Mouse (Mus musculus): ENCODE data around the gene Mvb12b. TPM values are rescaled to one million over a fixed set of nuclear protein-coding genes. Genes with fewer than 3 reads are reported as not detected.

Mvb12b gene
- polyA plus RNA-seq, 1 experiment from 2014 or later: 52.2 TPM

- WGBS: 92% methylated on average over 5 of the region's 5 CpGs
- Histone ChIP-seq H3K27ac (replicated peaks) (no peak overlapping the region), H3K9ac (replicated peaks) (no peak overlapping the region), H3K4me2 (no peak overlapping the region), H3K36me3 (peaks cover 16% of the 10 kb centered on the region; the same call in 1 of the 2 replicates), H3K4me1 (peaks cover 28% of the 10 kb centered on the region), H3K4me3 (replicated peaks) (no peak overlapping the region), H3K9me3 (replicated peaks) (no peaks in the 10 kb centered on the region), H3K27me3 (replicated peaks) (no peaks in the 10 kb centered on the region)
- no peak for ATAC-seq (ENCODE audit: low FRiP score)
These were observed 142.0 kb downstream of the Mvb12b start for GRCm38 (mm10) chr2:33745724-33746123.

DNA sequence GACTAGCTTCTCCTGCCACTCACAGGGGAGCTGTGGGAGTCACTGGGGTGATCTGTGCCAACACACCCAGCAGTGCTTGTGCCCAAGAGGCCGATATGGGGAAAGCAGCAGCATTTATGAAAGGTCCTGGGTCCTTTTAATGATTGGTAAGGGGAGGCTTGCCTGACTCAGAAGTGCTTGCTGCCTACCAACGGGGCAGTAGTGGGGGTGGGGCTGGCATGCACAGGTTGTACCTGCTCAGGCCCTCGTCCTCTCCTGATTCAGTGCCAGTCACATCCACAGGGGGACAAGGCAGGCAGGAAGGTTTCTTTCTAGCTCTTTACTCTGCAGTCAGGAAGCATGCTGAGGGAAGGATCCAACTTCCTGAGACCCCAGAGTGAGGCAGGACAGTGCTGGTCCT is 150.6 kb downstream of the Mvb12b start:
- no peak overlapping the region for H3K4me2 ChIP-seq
- H3K27ac ChIP-seq (replicated peaks): no peak overlapping the region
- no peaks in the 10 kb centered on the region for H3K9me3 ChIP-seq (replicated peaks)
- H3K36me3 ChIP-seq: peaks cover 15% of the 10 kb centered on the region
- H3K9ac ChIP-seq (replicated peaks): no peak overlapping the region
- no peak overlapping the region for H3K4me3 ChIP-seq (replicated peaks)
- WGBS: 65% methylated on average over 3 of the region's 3 CpGs
- H3K27me3 ChIP-seq (replicated peaks): no peaks in the 10 kb centered on the region
- no peak for ATAC-seq (ENCODE audit: low FRiP score)
- peaks cover 2% of the 10 kb centered on the region; the same call in 1 of the 2 replicates for H3K4me1 ChIP-seq

DNA sequence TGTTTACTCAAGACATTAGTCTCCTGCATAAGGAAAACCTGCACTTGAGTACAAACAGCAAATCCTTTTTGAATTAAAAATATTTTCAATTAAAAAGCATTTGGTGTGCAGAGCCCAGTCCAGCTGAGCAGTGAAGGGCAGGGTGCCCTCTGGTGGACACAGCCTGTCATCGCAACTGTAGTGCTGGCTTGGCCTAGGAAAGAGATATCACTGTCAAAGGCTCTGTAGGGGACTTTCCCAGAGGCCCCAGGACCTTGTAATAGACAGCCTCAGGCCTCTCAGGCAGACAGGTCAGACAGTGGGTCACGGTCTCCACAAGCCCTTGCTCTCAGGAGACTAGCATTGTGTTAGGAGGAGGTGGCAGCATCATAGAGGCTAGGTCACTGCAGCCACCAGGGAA is 151.0 kb downstream of the Mvb12b start:
- Histone ChIP-seq H3K27me3 (replicated peaks) (no peaks in the 10 kb centered on the region), H3K4me3 (replicated peaks) (no peak overlapping the region), H3K4me1 (peaks cover 2% of the 10 kb centered on the region; the same call in 1 of the 2 replicates), H3K9ac (replicated peaks) (no peak overlapping the region), H3K4me2 (no peak overlapping the region), H3K9me3 (replicated peaks) (no peaks in the 10 kb centered on the region), H3K36me3 (peaks cover 19% of the 10 kb centered on the region), H3K27ac (replicated peaks) (0 out of 2 replicates have a peak overlapping the region, but pooled peaks have one; percentile 43)
- ATAC-seq (ENCODE audit: low FRiP score): 0 out of 2 replicates have a peak, but pooled peaks have one; percentile 16
- WGBS: 7% methylated on average over 2 of the region's 2 CpGs

- H3K4me3 ChIP-seq (replicated peaks): no peak overlapping the region
- no peaks in the 10 kb centered on the region for H3K27me3 ChIP-seq (replicated peaks)
- peaks cover 32% of the 10 kb centered on the region for H3K36me3 ChIP-seq
- peaks cover 6% of the 10 kb centered on the region; the same call in 1 of the 2 replicates for H3K4me1 ChIP-seq
- H3K27ac ChIP-seq (replicated peaks): no peak overlapping the region
- WGBS: 34% methylated on average over 10 of the region's 10 CpGs
- ATAC-seq (ENCODE audit: low FRiP score): peak; percentile 35; the same call in 1 of the 2 replicates
- H3K4me2 ChIP-seq: no peak overlapping the region
- H3K9ac ChIP-seq (replicated peaks): no peak overlapping the region; the same call in 1 of the 2 replicates
- H3K9me3 ChIP-seq (replicated peaks): no peaks in the 10 kb centered on the region
These were observed 152.8 kb downstream of the Mvb12b start for GRCm38 (mm10) chr2:33734781-33735485.

DNA sequence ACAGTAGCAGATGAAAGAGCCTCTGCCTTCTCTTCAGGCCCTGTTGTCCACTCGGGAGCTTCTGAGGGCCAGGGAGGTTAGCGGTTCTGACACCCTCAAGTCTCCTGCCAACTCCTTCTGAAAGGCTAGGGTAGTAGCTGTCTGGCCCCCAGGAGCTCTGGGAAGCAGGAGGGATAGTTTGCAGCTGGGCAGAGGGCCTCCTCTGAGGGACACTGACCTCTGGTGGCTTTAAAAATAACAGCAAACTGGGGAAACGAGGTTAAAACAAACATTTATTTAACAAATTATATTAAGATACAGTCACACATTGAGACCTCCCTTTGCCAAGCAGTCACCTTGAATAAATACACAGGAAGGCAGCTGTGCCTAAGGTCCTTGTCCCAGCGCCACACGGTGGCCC is 158.0 kb downstream of the Mvb12b start:
- no peak for ATAC-seq (ENCODE audit: low FRiP score)
- Histone ChIP-seq H3K4me2 (no peak overlapping the region), H3K4me3 (replicated peaks) (no peak overlapping the region), H3K27me3 (replicated peaks) (no peaks in the 10 kb centered on the region), H3K9ac (replicated peaks) (no peak overlapping the region), H3K36me3 (peaks cover 36% of the 10 kb centered on the region), H3K4me1 (0 out of 2 replicates have a peak, but pooled peaks cover 6% of the 10 kb centered on the region), H3K9me3 (replicated peaks) (no peaks in the 10 kb centered on the region), H3K27ac (replicated peaks) (no peak overlapping the region)
- 46% methylated on average over 5 of the region's 5 CpGs for WGBS

DNA sequence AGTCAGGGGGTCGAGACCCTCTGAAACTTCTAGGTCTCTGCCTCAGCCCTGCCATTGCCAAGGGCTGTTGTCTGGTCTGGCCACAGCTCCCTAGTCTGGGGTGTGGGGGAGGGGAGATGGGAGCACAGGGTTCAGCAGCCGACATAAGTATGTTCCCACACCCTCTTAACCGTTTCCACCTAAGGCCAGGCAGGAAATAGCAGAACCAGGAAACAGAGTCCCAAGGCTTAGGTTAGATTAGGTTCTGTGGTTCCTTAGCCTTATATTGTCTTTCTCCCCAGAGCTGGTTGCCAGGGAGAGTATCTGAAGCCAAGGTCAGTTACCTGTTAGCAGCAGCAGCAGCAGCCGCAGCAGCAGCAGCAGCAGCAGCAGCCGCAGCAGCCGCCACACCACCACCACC is 160.5 kb downstream of the Mvb12b start:
- H3K36me3 ChIP-seq: peaks cover 24% of the 10 kb centered on the region
- ATAC-seq (ENCODE audit: low FRiP score): no peak
- H3K4me2 ChIP-seq: no peak overlapping the region
- H3K9ac ChIP-seq (replicated peaks): no peak overlapping the region
- H3K4me1 ChIP-seq: 0 out of 2 replicates have a peak, but pooled peaks cover 3% of the 10 kb centered on the region
- H3K27ac ChIP-seq (replicated peaks): no peak overlapping the region
- no peaks in the 10 kb centered on the region for H3K27me3 ChIP-seq (replicated peaks)
- WGBS: 77% methylated on average over 5 of the region's 6 CpGs
- no peaks in the 10 kb centered on the region for H3K9me3 ChIP-seq (replicated peaks)
- no peak overlapping the region for H3K4me3 ChIP-seq (replicated peaks)

DNA sequence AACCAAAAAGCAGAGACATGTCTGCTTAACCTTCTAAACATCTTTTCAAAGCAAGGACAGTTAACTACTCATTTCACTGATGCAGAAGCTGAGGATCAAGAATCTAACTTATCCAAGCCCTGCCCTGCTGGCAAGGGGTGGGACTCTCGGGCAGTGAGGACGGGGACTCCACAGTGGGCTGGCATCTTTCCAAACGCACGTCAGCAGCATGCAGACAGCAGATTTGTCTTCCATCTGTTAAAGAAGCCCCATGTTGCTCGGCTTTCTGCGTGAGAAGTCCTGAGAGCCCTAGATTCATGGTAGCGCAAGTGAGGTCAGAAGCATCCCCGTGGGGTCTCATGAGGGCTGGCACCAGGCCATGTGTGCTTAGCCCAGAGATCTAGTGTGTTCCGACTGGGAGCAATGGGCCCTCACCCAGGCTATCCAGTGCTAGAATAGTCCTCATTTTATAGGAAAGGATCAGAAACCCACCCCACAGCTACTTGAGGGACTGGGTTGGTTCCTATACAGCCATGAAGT is 167.3 kb downstream of the Mvb12b start:
- Histone ChIP-seq H3K27me3 (replicated peaks) (peaks cover 15% of the 10 kb centered on the region; the same call in 1 of the 2 replicates), H3K27ac (replicated peaks) (no peak overlapping the region), H3K4me2 (no peak overlapping the region), H3K4me1 (peaks cover 37% of the 10 kb centered on the region), H3K9ac (replicated peaks) (no peak overlapping the region), H3K36me3 (no peaks in the 10 kb centered on the region), H3K9me3 (replicated peaks) (no peaks in the 10 kb centered on the region), H3K4me3 (replicated peaks) (no peak overlapping the region)
- no peak for ATAC-seq (ENCODE audit: low FRiP score)
- WGBS: 28% methylated on average over 9 of the region's 9 CpGs

- no peak overlapping the region for H3K9ac ChIP-seq (replicated peaks)
- H3K4me3 ChIP-seq (replicated peaks): no peak overlapping the region
- peaks cover 44% of the 10 kb centered on the region for H3K4me1 ChIP-seq
- WGBS: 51% methylated on average over 12 of the region's 12 CpGs
- no peaks in the 10 kb centered on the region for H3K36me3 ChIP-seq
- H3K27me3 ChIP-seq (replicated peaks): peaks cover 22% of the 10 kb centered on the region; the same call in 1 of the 2 replicates
- H3K9me3 ChIP-seq (replicated peaks): no peaks in the 10 kb centered on the region
- no peak overlapping the region for H3K4me2 ChIP-seq
- no peak for ATAC-seq (ENCODE audit: low FRiP score)
- no peak overlapping the region for H3K27ac ChIP-seq (replicated peaks)
These were observed 168.2 kb downstream of the Mvb12b start for GRCm38 (mm10) chr2:33719339-33720066.

GRCm38 (mm10) chr2:33718561-33718960 is 169.2 kb downstream of the Mvb12b start:
- Histone ChIP-seq H3K4me1 (peaks cover 48% of the 10 kb centered on the region), H3K4me3 (replicated peaks) (no peak overlapping the region), H3K27ac (replicated peaks) (no peak overlapping the region), H3K9ac (replicated peaks) (no peak overlapping the region), H3K36me3 (no peaks in the 10 kb centered on the region), H3K27me3 (replicated peaks) (peaks cover 22% of the 10 kb centered on the region; the same call in 1 of the 2 replicates), H3K9me3 (replicated peaks) (no peaks in the 10 kb centered on the region), H3K4me2 (no peak overlapping the region)
- 69% methylated on average over 6 of the region's 6 CpGs for WGBS
- no peak for ATAC-seq (ENCODE audit: low FRiP score)

- WGBS: 13% methylated on average over 21 of the region's 21 CpGs
- no peak overlapping the region for H3K9ac ChIP-seq (replicated peaks)
- no peaks in the 10 kb centered on the region for H3K36me3 ChIP-seq
- H3K4me2 ChIP-seq: peak overlapping the region; percentile 37
- H3K27me3 ChIP-seq (replicated peaks): peaks cover 22% of the 10 kb centered on the region; the same call in 1 of the 2 replicates
- no peak overlapping the region for H3K4me3 ChIP-seq (replicated peaks)
- H3K27ac ChIP-seq (replicated peaks): no peak overlapping the region
- H3K4me1 ChIP-seq: peaks cover 52% of the 10 kb centered on the region
- no peak for ATAC-seq (ENCODE audit: low FRiP score)
- no peaks in the 10 kb centered on the region for H3K9me3 ChIP-seq (replicated peaks)
These were observed 169.9 kb downstream of the Mvb12b start for GRCm38 (mm10) chr2:33717821-33718351.

GRCm38 (mm10) chr2:33717378-33717777 is 170.4 kb downstream of the Mvb12b start:
- Histone ChIP-seq H3K4me1 (peaks cover 52% of the 10 kb centered on the region), H3K27me3 (replicated peaks) (peaks cover 22% of the 10 kb centered on the region; the same call in 1 of the 2 replicates), H3K27ac (replicated peaks) (no peak overlapping the region), H3K36me3 (no peaks in the 10 kb centered on the region), H3K9me3 (replicated peaks) (no peaks in the 10 kb centered on the region), H3K9ac (replicated peaks) (no peak overlapping the region), H3K4me2 (peak overlapping the region; percentile 37; the same call in 1 of the 2 replicates), H3K4me3 (replicated peaks) (no peak overlapping the region)
- ATAC-seq (ENCODE audit: low FRiP score): no peak
- 39% methylated on average over 11 of the region's 11 CpGs for WGBS
